11 mouse cellular contexts compared by ENCODE assay signal in the genomic region with DNA sequence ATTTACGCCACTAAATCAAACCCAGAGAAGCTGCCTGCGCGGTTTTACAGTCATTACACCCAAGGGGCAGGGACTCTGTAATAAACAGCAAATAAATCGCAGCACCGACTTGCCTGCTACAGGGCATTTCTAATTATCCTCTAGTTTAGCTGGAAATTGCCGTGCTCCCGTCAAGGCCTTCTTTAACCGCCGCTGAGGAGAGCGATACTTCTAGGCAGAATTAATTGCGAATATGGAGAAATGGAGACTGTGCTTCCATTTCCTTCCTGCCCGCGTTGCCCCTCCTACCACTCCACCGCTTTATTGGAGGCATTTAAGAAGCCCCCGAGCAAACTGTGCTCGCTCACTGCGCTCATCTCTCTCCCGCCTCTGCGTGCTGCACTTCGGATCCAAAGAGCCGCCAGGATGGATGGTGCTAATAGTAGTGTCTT.
DNase-seq lines count a peak whose midpoint lies in the region; ATAC-seq and TF ChIP-seq lines count a peak whose summit lies in the region.
"Had no signal": no experiment of that assay in that cellular context is flagged by ENCODE, and none has a peak within 500 bp of the region (broad histone marks: within the 10 kb centered on the region; RNA-seq: fewer than 3 reads in every experiment).

No protein-coding gene starts in this region.

- H3K27ac ChIP-seq in kidney, embryonic 14.5 days (ENCODE audit: low read depth, low read length) = no peak overlapping the region
- no peak overlapping the region for H3K27ac ChIP-seq in midbrain, embryonic 16.5 days (ENCODE audit: low read length)

- no peak overlapping the region for H3K9ac ChIP-seq in kidney, embryonic 14.5 days (ENCODE audit: low read depth, low read length)
- no peak overlapping the region for H3K9ac ChIP-seq in midbrain, embryonic 16.5 days (ENCODE audit: low read depth, low read length)

- H3K4me2 ChIP-seq in kidney, embryonic 14.5 days (replicated peaks; ENCODE audit: low read depth, low read length) = peak overlapping the region; percentile 39
- H3K4me2 ChIP-seq in midbrain, embryonic 16.5 days (ENCODE audit: low read length) = peak overlapping the region; percentile 25

- no peak for DNase-seq in kidney, postnatal 25 days
- peak; percentile 69 for DNase-seq in brain, embryonic 14.5 days (ENCODE audit: low read depth)
- peak; percentile 71 for DNase-seq in forelimb bud, embryonic 11.5 days (ENCODE audit: low read depth, low spot score)
- no peak for DNase-seq in thymus, postnatal 36 days
- no peak for DNase-seq in layer of hippocampus, adult 8-10 months (ENCODE audit: low spot score in 2 of 2)
- DNase-seq: lung, postnatal 36 days had no signal

- peak overlapping the region; percentile 22 for H3K4me3 ChIP-seq in kidney, embryonic 14.5 days (ENCODE audit: low read length)
- H3K4me3 ChIP-seq in midbrain, embryonic 16.5 days (ENCODE audit: low read depth, low read length) = no peak overlapping the region; the same call in 1 of the 2 replicates
- H3K4me3 ChIP-seq: myocyte had no signal

- H3K36me3 ChIP-seq in kidney, embryonic 14.5 days (ENCODE audit: control insufficient read depth, insufficient read depth, low read length) = no peaks in the 10 kb centered on the region
- no peaks in the 10 kb centered on the region for H3K36me3 ChIP-seq in midbrain, embryonic 16.5 days (ENCODE audit: control insufficient read depth, insufficient read depth, low read length)
- H3K36me3 ChIP-seq: G1E had no signal

- no peak for TF ChIP-seq CTCF in brain, embryonic 14.5 days (IDR thresholded peaks at IDR 0.05; ENCODE audit: borderline replicate concordance, extremely low read depth, insufficient read depth, insufficient read length)

- no peaks in the 10 kb centered on the region for H3K4me1 ChIP-seq in kidney, embryonic 14.5 days (ENCODE audit: control insufficient read depth, insufficient read depth, low read length)
- H3K4me1 ChIP-seq in midbrain, embryonic 16.5 days (ENCODE audit: control insufficient read depth, insufficient read depth, low read length) = no peaks in the 10 kb centered on the region

- TF ChIP-seq POLR2A in brain, embryonic 14.5 days (IDR thresholded peaks at IDR 0.05; ENCODE audit: borderline replicate concordance, extremely low read depth, insufficient read depth, insufficient read length, poor library complexity, severe bottlenecking) = no peak

- 36% methylated on average over 21 of the region's 21 CpGs for WGBS in kidney, embryonic 14.5 days
- 66% methylated on average over 21 of the region's 21 CpGs for WGBS in midbrain, embryonic 16.5 days

- ATAC-seq in kidney, embryonic 14.5 days (ENCODE audit: low FRiP score, low TSS enrichment) = no peak
- peak; percentile 46; the same call in 1 of the 2 replicates for ATAC-seq in midbrain, embryonic 16.5 days
- ATAC-seq: activated CD4-positive, CD25-positive, alpha-beta regulatory T cell, adult 4 months had no signal

- no peaks in the 10 kb centered on the region for H3K9me3 ChIP-seq in kidney, embryonic 14.5 days (ENCODE audit: control insufficient read depth, low read length)
- no peaks in the 10 kb centered on the region for H3K9me3 ChIP-seq in midbrain, embryonic 16.5 days (replicated peaks; ENCODE audit: control insufficient read depth, low read length, poor library complexity, severe bottlenecking)
- H3K9me3 ChIP-seq: G1E had no signal

- H3K27me3 ChIP-seq in kidney, embryonic 14.5 days (ENCODE audit: control insufficient read depth, insufficient read depth, low read length) = 0 out of 2 replicates have a peak, but pooled peaks cover 3% of the 10 kb centered on the region
- H3K27me3 ChIP-seq in midbrain, embryonic 16.5 days (ENCODE audit: control insufficient read depth, insufficient read depth, low read depth, low read length) = no peaks in the 10 kb centered on the region

Comparison
In these comparisons a context has a peak if more than half of its experiments do, and no peak if none do; other contexts are left out.
1. DNase-seq: peak in brain, embryonic 14.5 days (single experiment) and forelimb bud, embryonic 11.5 days (single experiment); none in kidney, postnatal 25 days (0 of 2), thymus, postnatal 36 days (0 of 2) and layer of hippocampus, adult 8-10 months (0 of 2).